Mouse (Mus musculus): ENCODE data around the gene Mrpl44.

DNA sequence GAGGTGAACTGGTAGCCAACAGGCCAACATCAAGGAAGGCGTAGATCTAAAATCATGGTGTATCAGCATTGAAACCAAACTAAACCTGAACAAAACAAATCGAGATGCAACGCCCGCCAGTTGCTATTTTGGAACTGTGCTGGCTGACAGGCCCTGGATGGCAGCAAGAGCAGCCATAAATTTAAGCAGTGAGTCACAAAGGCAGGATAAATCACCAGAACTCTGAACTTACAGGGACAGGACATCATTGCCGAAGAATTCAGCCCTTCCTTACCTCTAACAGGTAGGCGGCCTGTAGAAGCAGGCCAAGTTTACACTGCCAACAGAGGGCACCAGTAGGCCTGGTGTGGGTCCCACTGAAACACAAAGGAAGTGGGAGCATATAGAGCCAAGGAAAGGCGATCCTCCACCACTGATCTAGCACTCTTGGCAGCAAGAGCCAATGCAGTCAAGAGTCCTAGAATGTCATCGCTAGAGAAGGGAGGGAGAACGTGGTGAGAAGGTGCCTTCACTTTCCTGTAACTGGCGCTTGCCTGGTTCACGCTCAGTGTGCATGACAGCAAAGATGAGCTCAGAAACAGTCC lies 43.6 kb downstream of the Mrpl44 start:
- TF ChIP-seq POLR2A (IDR thresholded peaks at IDR 0.05; ENCODE audit: control insufficient read depth, extremely low read depth, insufficient read depth, low read length, poor library complexity) (no peak), CTCF (IDR thresholded peaks at IDR 0.05; ENCODE audit: borderline replicate concordance, control insufficient read depth, extremely low read depth, insufficient read depth, low read length, poor library complexity) (no peak)
